Mouse (Mus musculus) Patski (cell line): ENCODE data around the gene Cfap74. TPM values are rescaled to one million over a fixed set of nuclear protein-coding genes. Genes with fewer than 3 reads are reported as not detected.

Experiments
- ATAC-seq: fragments of 100-300 bp; one replicate; pipeline ENCODE4 v1.8.0; 2021
- CTCF ChIA-PET: fragments of 350-600 bp; sonication (Branson Sonifier 250); formaldehyde crosslinking; loops from one replicate; lab custom pipeline; 2022; ENCODE audit warnings: inconsistent platforms; lab: Charles Lee
- POLR2A ChIA-PET: fragments of 350-600 bp; sonication (Branson Sonifier 250); formaldehyde crosslinking; loops from one replicate; lab custom pipeline; 2022; ENCODE audit warnings: antibody characterized with exemption, inconsistent platforms; lab: Charles Lee
- DNase-seq: peaks from one replicate; pipeline ENCODE4 v3.0.0-alpha.2; 2011; ENCODE audit warnings: low read depth, low spot score
- H3K27me3 ChIP-seq: fragments of 371-371 bp; one replicate; pipeline ENCODE4 v1.5.1; 2021
- CTCF ChIP-seq: fragments of 100-300 bp; IDR thresholded peaks from one replicate; pipeline ENCODE4 v1.5.1; 2021
- in situ Hi-C: fragments of 300-500 bp; cut with MboI; formaldehyde crosslinking; loops from 3 replicates; pipeline ENCODE4 v1.11.1; 2018; ENCODE audit warnings: low pct_unique_long_range_greater_than_20kb, mixed read lengths
- polyA plus RNA-seq: library from polyadenylated mRNA; unstranded; gene quantifications from one replicate; pipeline ENCODE4 v1.2.3, GENCODE M21; 2021

The Cfap74 gene
- polyA plus RNA-seq, 1 experiment from 2014 or later: 2.2 TPM

GRCm38 (mm10) chr4:155514810-155515209 lies 105.8 kb downstream of the Cfap74 start:
- no peak for DNase-seq
- ATAC-seq: no peak
- ChIA-PET POLR2A (no interaction called here), CTCF (no interaction called here)
- no peaks in the 10 kb centered on the region for H3K27me3 ChIP-seq
- no peak for TF ChIP-seq CTCF
- in situ Hi-C loops: no loop called here

Other genes starting within 250 kb of the Cfap74 start
- gene Ski, start 186.6 kb upstream of the Cfap74 start, polyA plus RNA-seq: 59.8 TPM
- gene Faap20, start 159.4 kb upstream of the Cfap74 start, polyA plus RNA-seq: 25.5 TPM
- gene Prkcz, start 47.8 kb upstream of the Cfap74 start, polyA plus RNA-seq: 11.8 TPM
- gene Gabrd, start 11.1 kb upstream of the Cfap74 start, polyA plus RNA-seq: not detected
- gene Tmem52, start 59.9 kb downstream of the Cfap74 start, polyA plus RNA-seq: 0.41 TPM
- gene Gnb1, start 82.2 kb downstream of the Cfap74 start, polyA plus RNA-seq: 287 TPM
- 87.0 TPM for gene Nadk, start 153.2 kb downstream of the Cfap74 start, polyA plus RNA-seq
- 4.0 TPM for gene Slc35e2, start 192.2 kb downstream of the Cfap74 start, polyA plus RNA-seq
- gene Cdk11b, start 215.7 kb downstream of the Cfap74 start, polyA plus RNA-seq: 57.8 TPM
- gene Gm10563, start 236.2 kb downstream of the Cfap74 start, polyA plus RNA-seq: not detected
- 4.1 TPM for gene Mmp23, start 244.2 kb downstream of the Cfap74 start, polyA plus RNA-seq